Mouse (Mus musculus): ENCODE measurements around the gene Dchs1.
"Not testable (repeated sequence)": the region's sequence is repeated elsewhere in the genome, so short reads cannot be mapped to it uniquely, and the experiment has no call there.

Dchs1 gene

DNA sequence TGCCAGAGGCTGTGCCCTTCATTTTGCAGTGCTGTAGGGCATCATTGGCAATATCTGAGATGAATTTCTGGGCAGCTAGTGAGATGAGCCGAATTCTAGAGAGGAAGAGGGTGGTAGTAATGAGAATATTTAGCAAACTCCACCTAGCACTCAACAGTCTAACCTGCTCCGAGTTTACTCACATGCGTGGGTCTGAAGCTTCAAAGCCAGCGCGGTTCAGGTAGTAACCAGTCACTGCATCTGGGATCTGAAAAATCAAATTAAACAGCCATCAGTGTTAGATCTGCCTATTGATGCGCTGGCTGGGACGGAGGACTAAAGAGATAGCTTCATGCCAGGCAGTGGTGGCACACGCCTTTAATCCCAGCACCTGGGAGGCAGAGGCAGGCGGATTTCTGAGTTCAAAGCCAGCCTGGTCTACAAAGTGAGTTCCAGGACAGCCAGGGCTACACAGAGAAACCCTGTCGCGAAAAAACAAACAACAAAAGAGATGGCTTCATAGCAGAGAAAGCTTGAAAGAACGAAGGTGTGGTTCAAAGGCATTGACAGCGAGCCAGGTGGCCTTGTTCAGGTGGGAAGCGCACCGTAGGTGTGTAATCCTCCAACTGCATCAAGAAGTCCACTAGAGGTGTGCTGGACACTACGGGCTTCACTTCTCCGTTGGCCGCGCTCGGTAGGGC lies 44.1 kb downstream of the Dchs1 start:
- not testable (repeated sequence) for DNase-seq (ENCODE audit: low read depth, low spot score)

DNA sequence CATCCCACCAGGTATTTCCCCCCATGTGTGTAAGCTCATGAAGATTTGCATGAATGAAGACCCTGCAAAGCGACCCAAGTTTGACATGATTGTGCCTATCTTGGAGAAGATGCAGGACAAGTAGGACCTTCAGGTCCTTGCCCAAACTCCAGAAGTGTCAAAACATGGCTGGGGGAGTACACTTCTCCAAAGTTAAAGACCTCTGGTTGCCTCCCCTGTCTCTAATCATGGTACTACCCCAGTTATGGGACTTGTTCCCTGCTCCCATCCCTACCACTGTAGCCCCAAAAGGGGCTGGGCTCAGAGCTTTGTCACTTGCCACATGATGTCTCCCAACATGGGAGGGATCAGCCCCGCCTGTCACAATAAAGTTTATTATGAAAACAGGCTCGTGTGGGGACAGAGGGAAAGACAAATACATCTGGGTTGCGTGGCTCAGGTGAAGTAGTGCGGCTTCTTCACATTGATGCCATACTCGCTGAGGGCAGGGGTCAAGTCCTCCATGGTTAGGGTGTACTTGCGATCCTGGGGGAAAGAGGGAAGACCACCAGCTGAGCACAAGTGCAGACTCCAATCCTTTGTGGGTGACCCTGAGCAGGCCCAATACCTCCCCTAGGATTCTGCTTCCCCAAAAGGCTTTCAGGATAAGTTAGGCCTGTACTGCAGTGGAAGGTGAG lies 44.8 kb downstream of the Dchs1 start:
- not testable (repeated sequence) for DNase-seq (ENCODE audit: low read depth, low spot score)

DNA sequence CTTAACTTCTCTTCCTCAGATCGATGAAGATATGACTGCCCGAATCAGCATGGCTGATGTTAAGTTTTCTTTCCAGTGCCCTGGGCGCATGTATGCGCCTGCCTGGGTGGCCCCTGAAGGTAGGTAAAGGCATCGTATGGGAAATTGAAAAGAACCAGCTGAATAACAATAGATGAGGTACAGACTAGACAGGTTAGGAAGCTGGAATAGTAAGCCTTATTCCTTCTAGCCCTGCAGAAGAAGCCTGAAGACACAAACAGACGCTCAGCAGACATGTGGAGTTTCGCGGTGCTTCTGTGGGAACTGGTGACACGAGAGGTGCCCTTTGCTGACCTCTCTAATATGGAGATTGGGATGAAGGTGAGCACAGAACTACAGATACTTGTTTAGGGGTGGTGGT lies 45.5 kb downstream of the Dchs1 start:
- DNase-seq (ENCODE audit: low read depth, low spot score), result no peak

DNA sequence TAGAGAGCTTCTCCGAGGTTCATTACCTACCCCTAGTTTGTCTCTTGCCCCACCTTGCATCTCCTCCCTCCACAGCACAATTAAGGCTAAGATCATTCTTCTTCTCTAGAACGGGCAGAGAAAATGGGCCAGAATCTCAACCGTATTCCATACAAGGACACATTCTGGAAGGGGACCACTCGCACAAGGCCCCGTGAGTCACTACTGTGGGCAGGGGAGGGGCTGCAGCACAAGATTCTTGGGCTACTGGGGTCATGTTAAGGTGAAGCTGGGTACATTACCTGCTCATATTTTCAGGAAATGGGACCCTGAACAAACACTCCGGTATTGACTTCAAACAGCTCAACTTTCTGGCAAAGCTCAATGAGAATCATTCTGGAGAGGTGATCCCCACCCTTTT lies 46.6 kb downstream of the Dchs1 start:
- no peak for DNase-seq (ENCODE audit: low read depth, low spot score)

DNA sequence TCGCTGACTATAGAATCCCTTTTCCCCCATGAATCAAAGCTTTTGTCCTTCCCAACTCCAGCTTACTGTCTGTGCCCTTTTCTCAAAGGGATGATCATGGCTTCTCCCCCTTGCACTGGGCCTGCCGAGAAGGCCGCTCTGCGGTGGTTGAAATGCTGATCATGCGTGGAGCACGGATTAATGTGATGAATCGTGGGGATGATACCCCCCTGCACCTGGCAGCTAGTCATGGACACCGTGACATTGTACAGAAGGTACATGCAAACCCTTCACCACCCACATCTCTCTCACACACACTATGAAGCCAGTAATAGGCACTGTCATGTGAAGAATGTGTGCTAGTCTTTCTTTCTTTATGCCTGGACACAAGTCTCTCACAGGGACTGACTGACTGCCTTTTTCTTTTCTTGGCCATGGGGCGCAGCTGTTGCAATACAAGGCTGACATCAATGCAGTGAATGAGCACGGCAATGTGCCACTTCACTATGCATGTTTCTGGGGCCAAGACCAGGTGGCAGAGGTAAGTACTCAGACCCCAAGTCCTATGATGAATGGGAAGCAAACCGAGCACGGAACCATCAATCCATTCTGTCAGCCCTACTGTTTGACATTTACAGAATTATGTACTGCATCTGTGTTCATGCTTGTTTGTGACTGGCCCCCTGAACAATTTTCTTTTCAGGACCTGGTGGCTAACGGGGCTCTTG lies 47.2 kb downstream of the Dchs1 start:
- DNase-seq (ENCODE audit: low read depth, low spot score), result no peak

DNA sequence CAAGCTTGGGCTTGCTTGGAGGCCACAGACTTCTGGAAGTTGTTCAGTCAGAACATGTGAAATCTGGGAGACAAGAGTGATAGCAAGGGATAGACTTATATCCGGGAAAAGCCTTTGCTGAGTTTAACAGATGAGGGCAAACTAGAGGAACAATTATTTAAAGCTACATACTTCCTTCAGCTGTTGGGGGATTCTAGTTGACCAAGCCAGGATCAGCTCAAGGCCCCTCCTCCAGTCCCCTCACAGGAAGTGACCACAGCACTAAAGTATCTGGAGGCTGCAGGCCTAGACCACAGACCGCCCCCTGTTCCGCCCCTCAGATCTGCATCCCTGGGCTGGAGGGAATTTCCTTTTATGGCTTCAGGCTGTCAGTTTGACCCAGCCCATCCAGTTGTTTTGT lies 48.5 kb downstream of the Dchs1 start:
- DNase-seq (ENCODE audit: low read depth, low spot score), result no peak

DNA sequence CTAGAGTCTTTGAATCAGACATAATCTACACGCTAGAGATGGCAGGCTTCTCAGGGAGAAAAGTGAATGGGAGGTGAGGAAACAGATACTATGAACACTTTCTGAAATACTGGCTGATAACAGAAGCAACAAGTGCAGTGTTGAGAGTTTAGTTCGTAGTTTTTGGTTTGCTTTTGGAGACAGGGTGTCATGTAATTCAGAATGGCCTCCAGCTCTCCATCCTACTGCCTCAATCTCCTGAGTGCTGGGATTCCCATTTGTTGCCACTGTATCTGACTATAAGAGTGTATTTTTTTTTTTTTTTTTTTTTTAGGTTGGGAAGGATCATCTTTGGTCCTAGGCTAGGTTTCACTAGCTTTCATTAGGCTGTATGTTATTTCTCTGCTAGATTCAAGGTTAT lies 49.2 kb downstream of the Dchs1 start:
- DNase-seq (ENCODE audit: low read depth, low spot score), result no peak

DNA sequence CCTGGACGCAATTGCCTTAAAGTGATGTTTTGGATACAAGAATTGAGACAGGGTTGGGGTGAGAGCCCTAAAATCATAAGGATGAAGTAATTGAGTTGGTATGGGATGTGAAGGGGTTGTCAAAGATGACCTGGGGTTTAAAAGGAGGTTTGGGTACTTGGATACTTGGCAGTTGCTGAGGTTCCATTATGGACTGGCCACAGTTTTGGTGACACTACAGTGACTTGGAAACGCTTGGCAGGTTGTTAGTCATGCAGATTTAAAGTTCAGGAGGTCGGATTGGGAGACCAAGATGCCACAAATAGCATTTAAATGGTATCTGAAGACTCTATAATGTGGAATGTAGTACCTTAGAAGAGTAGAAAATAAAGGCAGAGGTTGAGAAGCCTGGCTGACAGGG lies 49.8 kb downstream of the Dchs1 start:
- DNase-seq (ENCODE audit: low read depth, low spot score), result no peak

DNA sequence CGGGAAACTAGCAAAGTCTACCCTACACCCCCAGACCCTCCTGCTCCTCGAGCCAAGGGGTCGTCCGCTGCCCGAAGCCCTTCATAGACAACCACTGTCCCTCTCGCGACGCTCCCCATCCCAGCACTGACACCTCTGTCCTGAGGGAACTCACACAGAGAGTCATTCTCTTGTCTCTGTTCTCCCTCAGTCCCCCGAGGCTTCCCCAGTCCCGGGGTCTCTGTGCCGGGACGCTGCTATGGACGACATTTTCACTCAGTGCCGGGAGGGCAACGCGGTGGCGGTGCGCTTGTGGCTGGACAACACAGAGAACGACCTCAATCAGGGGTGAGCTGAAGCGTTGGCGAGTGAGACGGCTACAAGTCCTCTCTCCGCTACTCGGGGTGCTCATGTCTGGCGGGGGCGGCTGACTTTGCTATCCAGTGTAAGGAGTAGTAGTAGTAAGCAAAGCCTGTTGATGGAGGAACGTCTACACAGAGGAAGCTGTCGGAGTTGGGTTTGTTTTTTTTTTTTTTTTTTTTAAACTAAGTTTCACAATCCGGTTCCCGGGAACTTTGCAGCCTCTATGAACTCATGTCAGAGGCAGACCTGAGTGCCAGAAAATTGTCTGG lies 50.4 kb downstream of the Dchs1 start, which contains the start of gene Rrp8:
TSS of gene Rrp8 (minus strand) at position 475 of the 611 bp plus-strand sequence.
- DNase-seq (ENCODE audit: low read depth, low spot score), result peak; percentile 47

DNA sequence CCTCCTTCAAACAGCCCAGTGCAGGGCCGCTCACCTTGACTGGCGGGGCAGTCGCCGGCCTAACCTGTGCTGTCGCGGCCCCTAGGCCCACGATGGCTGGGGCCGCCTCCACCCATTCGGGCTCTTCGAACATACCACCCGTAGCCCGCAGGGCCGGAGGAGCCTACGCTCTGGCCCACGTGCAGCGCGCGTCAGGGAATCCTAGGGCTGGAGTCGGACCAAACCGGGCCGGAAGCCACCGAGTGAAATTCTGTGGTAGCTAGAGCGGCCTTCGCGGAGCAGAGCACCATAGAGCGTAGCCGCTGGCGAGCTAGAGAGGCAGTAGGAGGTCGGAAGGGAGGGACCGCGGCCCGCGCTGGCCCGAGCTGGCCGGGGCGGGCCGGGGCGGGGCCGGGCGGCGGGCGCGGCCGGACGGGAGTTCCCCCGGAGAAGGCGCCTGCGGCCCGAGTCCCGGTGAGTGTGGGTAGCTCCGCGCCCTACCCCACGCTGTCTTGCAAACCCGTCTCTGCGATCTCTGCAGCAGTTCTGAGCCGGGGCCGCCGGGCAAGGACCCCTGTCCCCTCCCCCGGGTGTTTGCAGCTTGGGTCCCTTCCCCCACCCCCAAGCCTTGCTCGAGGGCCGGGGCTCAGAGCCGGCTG lies 51.1 kb downstream of the Dchs1 start, which contains the start of gene Ilk:
TSS of gene Ilk (plus strand) at position 329 of the 638 bp plus-strand sequence.
- peak; percentile 83 for DNase-seq (ENCODE audit: low read depth, low spot score)

DNA sequence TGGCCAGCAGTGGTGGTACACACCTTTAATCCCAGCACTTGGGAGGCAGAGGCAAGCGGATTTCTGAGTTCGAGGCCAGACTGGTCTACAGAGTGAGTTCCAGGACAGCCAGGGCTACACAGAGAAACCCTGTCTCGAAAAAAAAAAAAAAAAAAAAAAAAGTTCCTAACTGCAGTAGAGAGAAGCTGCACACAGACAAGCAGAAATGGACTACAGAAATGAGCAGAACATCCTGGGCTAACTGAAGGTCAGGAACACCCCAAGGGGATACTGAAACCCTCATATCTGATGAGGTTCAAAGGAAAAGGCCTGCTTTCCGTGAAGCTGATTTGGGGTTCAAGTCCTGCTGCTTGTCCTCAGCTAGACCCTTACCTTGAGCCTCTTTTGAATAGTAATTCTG lies 52.0 kb downstream of the Dchs1 start:
- not testable (repeated sequence) for DNase-seq (ENCODE audit: low read depth, low spot score)

DNA sequence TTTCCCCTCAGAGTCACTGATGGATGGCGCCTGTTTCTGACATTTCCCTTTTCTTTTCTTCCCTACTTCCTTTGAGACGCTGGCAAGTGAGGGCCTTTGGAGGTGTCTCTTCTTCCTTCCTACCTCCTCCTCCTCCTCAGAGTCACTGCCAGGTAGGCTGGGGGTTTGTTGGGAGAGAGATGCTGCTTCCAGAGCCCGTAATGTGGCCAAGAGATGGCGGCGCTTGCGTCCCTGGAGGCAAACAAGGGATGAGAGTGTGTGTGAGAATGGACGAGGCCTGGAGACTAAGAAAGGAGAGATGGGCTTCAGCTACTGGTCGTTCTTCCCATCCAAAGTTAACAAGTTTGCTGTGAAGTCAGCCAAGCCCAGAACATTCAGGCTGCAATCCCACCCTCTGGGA lies 52.6 kb downstream of the Dchs1 start:
- DNase-seq (ENCODE audit: low read depth, low spot score), result no peak

DNA sequence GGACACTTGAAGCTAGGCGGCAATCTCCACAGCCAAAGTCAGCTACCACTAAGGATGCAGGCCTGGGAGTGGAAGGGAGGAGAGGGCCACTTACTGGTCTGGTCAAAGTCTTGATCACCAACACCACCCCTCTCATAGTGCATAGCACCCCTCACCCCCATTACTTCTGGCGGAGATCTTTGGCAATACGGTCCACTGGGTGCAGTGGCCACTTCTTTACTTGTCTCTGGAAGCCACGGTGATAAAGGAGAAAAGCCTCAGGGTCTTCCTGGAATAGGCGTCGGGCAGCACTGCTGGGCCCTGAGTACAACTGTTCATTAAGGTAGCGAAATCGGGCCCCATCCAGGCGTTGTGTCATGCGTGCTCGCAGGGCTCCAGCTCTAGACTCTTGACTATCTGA lies 53.6 kb downstream of the Dchs1 start:
- no peak for DNase-seq (ENCODE audit: low read depth, low spot score)

DNA sequence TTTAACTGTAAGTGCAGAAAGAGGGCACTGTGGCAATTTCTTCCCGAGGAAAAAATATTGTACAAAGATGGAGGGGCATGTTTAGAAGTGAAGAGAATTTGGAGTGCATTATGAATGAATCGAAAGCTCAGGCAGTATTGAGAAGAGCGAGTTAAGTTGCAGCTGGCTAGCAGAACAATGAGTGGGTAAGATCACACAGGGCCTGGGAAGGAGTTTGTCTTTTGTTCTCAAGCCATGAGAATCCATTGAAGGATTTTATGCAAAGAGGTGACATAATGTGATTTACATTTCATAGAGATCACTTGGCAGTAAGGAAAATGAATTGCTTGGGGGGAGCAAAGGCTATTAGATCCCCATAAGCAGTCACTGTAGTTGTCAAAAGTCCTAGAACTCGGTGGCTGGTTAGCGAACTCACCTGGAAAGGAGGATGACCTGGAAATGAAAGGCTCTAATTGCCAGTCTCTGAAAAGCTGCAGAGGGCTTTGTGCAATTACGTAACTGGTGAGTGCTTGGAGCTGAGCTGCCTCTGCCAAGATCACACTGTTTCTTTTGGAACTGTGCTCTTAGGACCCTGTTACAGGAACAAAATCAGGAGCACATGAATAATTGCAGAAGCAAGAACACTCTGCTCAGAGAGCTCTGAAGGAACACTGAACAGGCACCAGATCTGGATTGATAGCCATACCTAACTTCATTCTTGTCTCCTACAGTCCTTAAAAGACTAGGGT lies 58.6 kb downstream of the Dchs1 start:
- no peak for DNase-seq (ENCODE audit: low read depth, low spot score)

DNA sequence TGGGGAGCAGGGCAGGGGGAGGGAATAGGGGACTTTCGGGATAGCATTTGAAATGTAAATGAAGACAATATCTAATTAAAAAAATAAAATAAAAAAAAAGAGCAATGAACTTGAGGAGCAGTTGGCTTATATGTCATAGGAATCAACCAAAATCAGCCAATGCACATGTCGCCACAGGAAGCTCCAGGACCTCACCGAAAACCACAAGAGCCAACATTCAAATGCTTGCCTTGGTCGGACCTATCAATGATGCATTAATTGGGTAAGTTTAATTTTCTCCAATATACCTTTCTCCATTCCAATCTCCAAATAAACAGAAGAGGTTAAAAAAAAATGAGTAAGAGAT lies 60.5 kb downstream of the Dchs1 start:
- no peak for DNase-seq (ENCODE audit: low read depth, low spot score)

DNA sequence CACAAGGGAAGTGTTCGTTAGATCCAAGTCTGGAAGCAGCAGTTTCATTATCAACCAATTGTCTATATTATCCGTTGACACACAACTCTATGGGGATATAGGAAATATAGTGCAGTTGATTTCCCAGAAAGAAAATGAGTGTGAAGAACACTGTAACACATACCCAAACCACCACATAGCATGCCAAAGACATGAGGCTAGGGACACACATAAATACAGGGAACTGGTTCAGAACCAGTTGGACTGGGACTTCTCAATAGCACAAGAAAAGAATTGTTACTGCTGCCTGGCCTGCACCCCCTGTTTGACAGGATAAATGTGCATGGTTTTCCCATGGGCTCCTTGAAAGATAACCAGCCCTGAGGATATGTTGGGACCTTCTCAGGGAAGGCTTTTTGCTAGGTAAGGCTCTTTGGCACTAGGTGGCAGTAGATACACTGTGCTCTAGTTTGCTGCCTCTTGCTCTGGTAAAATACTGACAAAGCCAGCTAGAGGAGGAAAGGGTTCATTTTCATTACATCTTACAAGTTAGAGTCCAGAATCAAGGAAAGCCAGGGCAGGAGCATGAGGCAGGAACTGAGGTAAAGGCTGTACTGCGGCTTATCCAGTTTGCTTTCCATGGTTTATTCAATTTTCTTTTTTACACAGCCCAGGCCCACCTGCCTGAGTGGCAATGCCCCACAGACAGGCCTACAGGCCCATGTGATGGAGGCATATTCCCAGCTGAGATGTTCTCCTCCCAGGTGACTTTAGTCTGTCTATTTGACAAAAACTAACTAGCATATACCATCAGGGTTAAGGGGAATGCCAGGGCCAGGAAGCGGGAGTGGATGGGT lies 61.1 kb downstream of the Dchs1 start:
- no peak for DNase-seq (ENCODE audit: low read depth, low spot score)

DNA sequence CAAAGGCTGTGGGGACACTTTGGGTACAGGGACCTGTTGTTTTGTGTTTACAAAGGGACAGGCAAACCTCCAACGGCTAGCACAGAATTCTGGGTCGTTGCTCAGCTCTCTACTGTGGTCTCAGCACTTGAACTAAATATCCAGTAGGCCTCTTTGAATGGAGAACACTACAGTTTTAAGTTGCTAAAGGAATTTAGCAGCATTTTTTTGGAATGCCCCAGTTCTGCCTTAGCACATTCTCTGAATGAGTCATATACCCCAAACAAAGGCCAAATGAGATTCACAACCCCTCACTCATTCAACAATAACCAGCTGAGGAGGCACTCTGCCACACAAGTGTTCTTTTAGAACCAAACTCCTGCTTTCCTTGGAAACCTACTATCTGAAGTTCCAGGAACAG lies 65.5 kb downstream of the Dchs1 start:
- no peak for DNase-seq (ENCODE audit: low read depth, low spot score)

DNA sequence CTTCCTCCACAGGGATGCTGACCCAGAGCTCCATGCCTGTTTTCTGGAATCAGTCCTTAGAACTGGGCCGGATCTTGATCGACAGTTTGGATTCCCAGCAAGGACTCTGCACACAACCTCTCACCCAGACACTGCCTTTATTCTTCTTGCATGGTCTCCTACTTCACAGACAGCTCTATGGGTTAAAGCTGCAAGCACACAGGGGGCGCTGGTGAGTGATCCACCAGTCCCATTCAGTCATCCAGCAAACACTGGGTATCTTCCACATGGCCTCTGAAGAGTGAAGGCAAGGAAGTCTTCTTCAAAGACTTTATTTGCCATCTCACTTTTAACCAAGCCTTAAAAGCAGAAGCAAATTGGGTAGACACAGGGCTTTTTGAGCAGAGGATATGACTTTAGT lies 72.1 kb downstream of the Dchs1 start:
- no peak for DNase-seq (ENCODE audit: low read depth, low spot score)

DNA sequence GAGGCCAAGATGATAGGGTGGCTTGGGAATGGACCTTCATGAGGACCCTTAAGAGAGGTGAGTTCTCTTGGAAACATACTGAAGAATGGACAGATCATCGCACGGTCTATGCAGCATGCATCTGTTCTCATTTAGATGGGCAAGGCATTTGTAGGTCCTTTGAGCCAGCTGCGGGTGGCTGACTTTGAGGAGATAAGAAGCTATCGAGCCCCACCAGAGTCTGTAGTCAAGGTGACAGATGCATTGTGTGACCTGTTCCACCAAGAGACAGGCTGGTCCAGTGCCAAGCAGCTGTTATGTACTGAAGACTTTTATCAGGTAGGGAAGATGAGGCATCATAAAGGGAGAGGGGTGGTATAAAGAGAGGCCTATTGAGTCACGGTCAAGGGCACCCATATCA lies 78.7 kb downstream of the Dchs1 start:
- DNase-seq (ENCODE audit: low read depth, low spot score), result no peak

DNA sequence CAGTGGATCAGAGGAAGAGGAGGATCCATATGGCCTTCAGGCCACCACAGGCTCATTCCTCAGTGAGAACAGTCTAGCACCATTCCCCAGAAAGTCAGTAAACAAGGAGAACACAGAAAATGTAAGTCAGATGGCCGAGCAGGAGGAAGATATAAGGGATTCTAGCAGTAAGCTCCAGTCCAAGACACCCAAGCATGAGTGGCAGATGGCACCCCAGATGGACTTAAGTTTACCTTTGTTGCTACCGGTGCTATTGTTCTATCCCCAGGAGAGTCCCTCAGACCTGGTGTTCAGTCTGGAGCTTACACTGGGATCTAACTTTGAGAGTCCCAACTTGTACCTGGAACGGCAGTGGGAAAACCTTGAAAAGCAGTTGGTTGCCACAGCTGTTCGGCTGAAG lies 83.6 kb downstream of the Dchs1 start:
- no peak for DNase-seq (ENCODE audit: low read depth, low spot score)
